Mouse (Mus musculus) ES-Bruce4 (cell line): ENCODE results near the gene Myo19.

Source experiments
- CTCF ChIP-seq: IDR thresholded peaks from one replicate; pipeline ENCODE4 v1.8.1; 2011; ENCODE audit warnings: low read depth, low read length
- EP300 ChIP-seq: IDR thresholded peaks from 2 replicates; pipeline ENCODE4 v1.6.1; 2011; ENCODE audit warnings: low read depth, low read length; ENCODE audit not compliant: insufficient read depth
- POLR2A ChIP-seq: IDR thresholded peaks from one replicate; pipeline ENCODE4 v1.8.1; 2011; ENCODE audit warnings: low read length; ENCODE audit not compliant: insufficient read depth

DNA sequence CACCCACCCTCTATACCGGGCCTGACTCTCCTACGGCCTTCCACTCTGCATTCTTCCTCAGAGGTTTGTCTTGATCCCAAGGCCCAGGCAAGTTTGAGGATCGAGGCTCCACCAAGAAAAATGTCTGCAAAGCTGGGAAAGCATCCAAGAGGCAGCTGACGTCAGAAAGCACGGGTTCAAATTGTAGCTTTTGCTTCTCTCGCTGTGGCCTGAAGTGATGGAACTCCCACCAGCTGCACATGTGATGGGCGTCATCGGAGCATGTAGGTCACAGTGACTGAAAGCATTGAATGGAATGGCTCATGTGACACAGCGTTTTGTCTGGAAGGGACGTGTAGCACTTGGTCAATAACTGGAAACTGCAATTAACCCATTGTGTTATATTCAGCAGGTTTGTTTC is 60.2 kb downstream of the Myo19 start:
- TF ChIP-seq CTCF (no peak), EP300 (no peak), POLR2A (no peak)
